Mouse (Mus musculus) thymus, postnatal 10 days (tissue): Measurements from ENCODE around the gene Elp1.

Source experiments
- DNase-seq, 2 experiments: peaks; one replicate each; pipeline ENCODE4 v3.0.0; 2021; ENCODE audit warnings: low spot score in 2 of 2

Gene Elp1

DNA sequence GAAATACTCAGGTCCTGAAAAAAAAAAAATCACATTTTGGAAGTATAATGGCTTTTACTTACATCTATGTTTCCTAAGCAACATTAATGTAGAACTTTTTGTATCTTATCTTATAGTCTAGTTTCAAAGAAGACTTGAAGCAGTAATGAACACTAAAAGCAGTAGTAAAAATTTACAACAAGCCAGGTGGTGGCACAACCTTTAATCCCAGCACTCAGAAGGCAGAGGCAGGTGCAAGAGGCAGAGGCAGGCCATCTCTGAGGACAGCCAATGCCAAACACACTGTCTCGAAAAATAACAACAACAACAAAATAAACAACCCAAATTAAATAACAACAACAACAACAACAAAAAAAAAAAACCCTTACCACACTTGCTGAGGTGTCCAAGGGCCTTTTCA lies 31.1 kb downstream of the Elp1 start:
- no peak for DNase-seq

DNA sequence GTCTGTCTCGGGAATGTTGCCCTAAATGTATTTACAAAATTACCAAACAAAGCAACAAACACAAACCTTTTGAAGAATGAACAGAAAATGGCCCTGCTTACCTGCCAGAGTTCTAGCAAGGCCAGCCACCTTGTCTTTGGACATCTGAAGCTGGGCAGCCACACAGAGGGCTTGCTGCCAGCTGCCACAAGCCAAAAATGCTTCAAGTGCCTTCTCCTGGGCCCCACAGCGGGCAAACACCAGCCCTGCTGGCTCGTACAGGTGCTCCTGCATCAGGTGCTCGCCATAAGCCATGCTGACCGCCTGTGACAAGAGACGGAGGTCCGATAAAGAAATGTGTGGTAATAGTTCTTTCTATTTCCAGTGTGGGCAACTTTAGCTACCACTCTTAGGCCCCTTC lies 33.2 kb downstream of the Elp1 start:
- DNase-seq, result no peak

GRCm38 (mm10) chr4:56767861-56768284 lies 34.3 kb downstream of the Elp1 start:
- no peak for DNase-seq

GRCm38 (mm10) chr4:56757693-56758092 lies 44.4 kb downstream of the Elp1 start:
- DNase-seq, result no peak

- no peak for DNase-seq
These were observed 45.0 kb downstream of the Elp1 start for GRCm38 (mm10) chr4:56756966-56757600.

GRCm38 (mm10) chr4:56756021-56756420 lies 46.1 kb downstream of the Elp1 start:
- DNase-seq, result no peak

DNA sequence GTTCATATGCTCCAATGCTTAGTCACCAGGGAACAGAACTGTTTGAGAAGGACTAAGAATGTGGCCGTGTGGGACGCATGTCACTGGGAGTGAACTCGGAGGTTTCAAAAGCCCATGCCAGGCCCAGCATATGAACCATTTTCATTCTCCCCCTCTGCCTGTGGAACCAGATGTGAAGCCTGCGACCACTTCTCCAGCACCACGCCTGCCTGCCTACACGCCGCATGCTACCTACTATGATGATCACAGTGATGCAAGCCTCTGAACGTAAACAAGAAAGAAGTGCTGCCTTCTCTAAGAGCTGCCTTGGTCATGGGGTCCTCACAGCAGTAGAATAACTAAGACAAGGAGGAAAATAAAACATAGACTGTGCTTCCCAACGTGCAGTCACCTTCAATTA lies 54.7 kb downstream of the Elp1 start:
- DNase-seq, result no peak

DNA sequence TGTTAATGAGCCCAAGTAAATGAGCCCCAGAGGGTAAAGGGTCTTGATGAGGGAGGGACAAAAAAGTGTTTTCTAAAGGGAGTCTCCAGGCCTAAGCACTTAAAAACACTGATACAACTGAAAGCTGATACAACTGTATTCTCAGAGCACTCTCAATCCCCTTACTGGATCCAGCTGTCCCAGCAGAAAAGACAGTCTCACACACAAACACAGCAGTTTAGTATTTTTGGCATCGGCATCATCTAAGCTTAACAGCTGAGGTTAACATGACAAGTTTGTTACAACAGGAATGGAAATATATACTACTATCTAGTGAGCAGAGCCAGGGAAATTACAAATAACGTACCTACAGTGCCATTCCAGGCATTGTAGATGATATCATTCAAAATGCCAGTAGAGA lies 55.8 kb downstream of the Elp1 start:
- no peak for DNase-seq

DNA sequence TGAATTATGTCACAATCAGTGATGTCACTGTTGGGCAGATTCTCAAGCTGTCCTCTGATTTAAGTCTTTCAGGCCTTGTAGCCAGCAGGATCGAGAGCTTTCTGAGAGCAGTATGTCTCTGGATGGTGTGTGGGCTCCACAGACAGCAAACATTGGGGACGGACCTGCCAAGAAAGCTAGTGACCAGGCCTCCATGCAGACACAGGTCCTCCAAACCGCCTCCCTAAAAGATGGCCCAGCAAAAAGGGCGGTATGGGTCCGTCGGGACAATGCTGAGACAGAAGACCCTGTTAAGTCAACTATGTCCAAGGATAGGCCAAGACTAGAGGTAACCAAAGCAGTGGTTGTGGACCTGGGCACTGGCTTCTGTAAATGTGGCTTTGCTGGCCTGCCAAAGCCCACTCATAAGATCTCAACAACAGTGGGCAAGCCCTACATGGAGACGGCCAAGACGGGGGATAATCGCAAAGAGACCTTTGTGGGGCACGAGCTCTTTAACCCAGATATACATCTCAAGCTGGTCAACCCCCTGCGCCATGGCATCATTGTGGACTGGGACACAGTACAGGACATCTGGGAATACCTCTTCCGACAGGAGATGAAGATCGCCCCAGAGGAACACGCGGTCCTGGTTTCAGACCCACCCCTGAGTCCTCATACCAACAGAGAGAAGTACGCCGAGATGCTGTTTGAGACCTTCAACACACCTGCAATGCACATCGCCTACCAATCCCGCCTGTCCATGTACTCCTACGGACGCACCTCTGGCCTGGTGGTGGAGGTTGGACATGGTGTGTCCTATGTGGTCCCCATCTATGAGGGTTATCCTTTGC lies 58.6 kb downstream of the Elp1 start, which contains the start of gene Actl7a:
Gene Actl7a (plus strand): TSS at position 51 of the 833 bp plus-strand sequence.
- DNase-seq, result no peak

DNA sequence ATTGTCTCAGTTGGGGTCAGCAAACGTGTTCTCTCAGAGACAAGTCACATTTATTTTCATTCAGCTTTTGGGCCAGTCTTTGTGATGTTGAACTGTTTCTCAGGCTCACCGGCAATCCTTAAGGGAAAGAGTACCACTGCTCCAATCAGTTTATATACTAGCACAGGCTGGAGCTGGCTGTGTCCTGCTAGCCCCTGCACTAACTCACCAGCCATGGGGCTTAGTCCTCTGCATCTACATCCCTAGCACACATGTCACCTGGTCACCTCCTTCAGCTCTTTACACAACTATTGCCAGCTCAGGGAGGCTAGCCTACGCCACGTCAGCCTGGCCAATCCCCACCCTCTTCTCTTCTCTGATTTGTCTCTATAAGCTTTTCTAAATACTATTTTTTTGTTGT lies 59.4 kb downstream of the Elp1 start:
- no peak for DNase-seq

DNA sequence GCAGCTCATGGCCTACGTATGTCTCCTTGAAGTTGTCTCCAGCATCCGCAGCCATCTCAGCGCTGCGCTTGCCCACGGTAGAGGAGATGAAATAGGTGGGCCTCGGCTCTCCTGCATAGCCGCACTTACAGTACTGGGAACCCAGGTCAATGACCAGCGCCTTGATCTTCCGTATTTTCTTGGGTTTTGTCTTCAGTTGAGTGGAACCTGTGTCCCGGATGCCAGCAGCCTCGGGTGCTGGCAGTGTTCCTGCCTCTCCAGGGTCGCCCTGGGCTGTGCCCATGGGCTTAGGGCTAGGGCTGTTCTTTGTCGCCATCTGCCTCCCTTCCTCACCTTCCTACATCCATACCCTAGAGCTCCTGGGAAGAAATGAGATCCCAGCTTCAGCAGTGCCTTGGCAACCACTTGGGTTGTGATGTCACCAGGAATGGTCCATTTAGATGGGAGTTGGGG lies 61.1 kb downstream of the Elp1 start, which contains the start of gene Actl7b:
Gene Actl7b (minus strand): TSS at position 403 of the 453 bp plus-strand sequence.
- no peak for DNase-seq

DNA sequence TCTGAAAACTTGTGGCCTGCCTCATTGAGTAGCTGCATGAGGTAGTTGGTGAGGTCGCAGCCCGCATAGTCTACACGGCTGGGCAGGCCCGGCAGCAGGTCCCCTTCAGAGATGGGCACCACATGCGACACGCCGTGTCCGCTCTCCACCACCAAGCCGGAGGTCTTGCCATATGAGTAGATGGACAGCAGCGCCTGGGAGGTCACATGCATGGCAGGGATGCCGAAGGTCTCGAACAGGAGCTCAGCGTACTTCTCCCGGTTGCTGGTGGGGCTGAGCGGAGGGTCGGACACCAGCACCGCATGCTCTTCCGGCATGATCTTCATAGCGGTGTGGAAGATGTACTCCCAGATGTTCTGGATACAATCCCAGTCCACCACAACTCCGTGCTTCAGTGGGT lies 61.5 kb downstream of the Elp1 start:
- DNase-seq, result no peak

- no peak for DNase-seq
These were observed 62.1 kb downstream of the Elp1 start, which contains the start of gene Gm26657 for GRCm38 (mm10) chr4:56740020-56740485. Gene Gm26657, plus strand, starts transcription at chr4:56740070.

DNA sequence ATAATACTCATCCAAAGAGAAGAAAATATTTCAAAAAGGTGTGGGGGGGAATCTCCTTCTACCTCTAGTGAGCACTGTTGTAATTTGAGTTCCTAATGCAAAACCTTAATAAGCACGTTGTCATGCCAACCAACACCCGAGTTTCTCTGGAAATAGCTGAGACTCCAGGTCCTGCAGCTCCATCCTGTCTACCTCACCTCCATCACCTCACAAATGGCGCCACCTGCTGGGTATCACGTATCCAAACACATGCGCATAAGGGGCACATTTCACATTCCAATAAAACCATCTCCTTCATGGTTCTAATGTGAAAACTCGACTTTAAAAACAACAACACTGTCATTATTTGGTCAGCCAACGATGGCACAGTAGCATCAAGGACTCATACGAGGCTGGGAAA lies 76.3 kb downstream of the Elp1 start:
- DNase-seq, result peak in 1 of 2 experiments; percentile 29

DNA sequence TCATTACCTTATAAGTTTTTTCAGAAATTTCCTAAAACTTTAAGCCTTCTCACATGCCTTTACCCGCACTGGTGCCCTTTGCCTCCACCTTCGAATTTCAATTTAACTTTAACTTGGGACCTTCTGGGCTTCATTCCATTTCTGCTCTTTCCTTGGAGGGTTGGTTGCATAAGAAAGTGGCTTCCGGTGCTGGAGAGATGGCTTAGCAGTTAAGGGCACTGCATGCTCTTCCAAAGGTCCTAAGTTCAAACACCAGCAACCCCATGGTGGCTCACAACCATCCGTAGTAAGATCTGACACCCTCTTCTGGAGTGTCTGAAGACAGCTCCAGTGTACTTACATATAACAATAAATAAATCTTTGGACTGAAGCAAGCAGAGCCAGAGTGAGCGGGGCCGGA lies 78.9 kb downstream of the Elp1 start:
- no peak for DNase-seq

- DNase-seq, result no peak
These were observed 79.8 kb downstream of the Elp1 start for GRCm38 (mm10) chr4:56722346-56722745.

GRCm38 (mm10) chr4:56721469-56721868 lies 80.7 kb downstream of the Elp1 start:
- DNase-seq, result peak in 1 of 2 experiments; percentile 14

DNA sequence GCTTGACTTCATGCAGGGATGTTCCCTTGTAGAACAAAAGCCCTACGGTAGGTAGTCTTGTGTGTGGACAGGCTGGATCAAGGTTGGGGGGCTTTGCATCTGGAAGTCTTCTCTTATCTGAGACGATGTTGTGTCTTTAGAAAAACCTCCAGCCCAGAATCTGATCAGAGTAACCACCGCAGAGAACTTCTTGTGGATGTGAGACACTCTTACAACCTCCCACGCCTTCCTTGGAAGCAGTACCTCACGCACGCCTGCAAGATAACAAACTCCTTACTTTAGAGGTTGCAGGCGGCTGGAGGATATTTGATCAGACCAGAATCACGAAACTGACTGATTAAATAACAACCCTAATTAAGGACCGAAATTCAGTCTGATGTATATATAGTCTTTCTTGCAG lies 81.7 kb downstream of the Elp1 start:
- DNase-seq, result no peak

DNA sequence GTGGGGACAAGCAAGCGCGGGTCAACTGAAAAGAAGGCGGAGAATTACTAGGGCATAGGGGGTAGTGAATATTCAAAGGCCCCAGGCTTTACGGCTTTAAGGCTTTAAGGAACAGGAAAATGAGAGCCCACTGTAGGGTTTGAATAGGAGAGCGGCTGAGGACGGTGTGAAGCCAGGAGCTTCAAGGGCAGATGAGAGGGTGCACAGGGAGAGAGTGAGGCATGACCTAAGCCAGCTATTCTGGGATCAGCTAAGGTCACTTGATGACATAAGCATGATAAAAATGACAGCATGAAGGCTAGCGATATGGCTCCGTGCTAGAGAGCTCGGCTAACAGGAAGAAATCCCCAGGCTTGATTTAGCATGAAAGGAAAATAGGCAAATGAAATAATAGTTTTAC lies 82.7 kb downstream of the Elp1 start:
- no peak for DNase-seq

DNA sequence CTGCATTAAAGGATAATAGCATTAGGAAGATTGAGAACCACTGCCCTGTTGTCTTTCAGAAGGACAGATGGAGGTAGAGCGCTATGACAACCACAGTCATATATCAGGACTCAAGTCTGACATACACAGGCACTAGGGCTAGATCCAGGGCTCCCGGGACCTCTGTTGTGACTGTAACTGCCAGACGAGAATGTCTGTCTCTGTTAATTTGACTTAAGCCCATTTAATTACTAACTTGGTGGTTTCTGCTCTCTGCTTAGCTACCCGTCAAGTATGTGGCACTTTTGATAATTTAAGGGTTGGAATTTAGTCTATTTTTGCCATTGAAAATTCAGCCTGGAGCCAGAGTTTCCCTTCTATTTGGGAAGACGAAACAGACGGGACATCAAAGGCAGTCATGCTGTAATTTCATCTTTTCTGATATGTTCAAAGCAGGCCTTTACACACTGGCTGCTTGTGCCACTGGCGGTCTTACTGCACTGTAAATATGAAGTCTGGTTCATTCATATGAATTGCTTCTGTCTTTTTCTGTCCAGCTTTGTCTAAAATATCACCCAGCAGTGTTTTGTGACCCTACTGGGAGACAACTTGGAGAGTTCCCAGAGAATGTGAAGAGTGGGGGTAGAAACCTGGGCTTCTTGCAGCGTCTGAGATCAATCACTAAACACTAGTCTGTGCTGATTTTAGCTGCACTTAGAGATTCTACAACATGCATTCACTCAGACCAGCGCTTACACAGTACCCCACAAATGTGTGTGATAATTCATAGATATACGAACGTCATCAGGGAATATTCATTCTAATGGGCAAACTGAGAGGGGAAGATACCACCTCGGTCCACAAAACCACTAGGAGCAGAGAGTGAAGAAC lies 83.3 kb downstream of the Elp1 start:
- DNase-seq, result no peak

- no peak for DNase-seq
These were observed 84.2 kb downstream of the Elp1 start for GRCm38 (mm10) chr4:56717932-56718331.

DNA sequence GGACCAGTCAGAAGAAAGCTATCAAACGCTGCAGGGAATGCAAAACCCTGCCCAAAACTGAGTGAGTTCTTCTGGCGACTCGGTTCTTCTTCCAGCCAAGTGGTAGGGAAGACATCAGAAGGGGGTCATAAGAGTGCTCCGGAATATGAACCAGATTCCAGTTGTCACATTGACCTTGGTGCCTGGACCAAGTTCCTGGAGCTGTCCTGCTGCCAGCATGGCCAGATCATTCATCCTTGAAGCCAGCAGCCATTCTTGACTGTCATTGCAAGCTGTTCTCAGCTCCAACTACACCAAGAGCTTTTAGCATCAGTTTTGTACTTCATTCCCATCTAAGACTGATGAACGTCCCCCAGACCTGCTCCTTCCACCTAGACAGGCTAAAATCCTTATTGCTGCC lies 85.3 kb downstream of the Elp1 start:
- no peak for DNase-seq
